Mouse (Mus musculus): ENCODE data around the gene Nfia. TPM values are rescaled to one million over a fixed set of nuclear protein-coding genes. Genes with fewer than 3 reads are reported as not detected.

Nfia gene
- total and polyA plus RNA-seq, 3 experiments = 0.96 to 25.1 (median 1.3) TPM

- Histone ChIP-seq H3K4me3 (ENCODE audit: low read depth, low read length) (no peak overlapping the region), H3K27me3 (ENCODE audit: insufficient read depth, low read length) (no peaks in the 10 kb centered on the region), H3K4me1 (ENCODE audit: insufficient read depth, low read depth, low read length) (no peaks in the 10 kb centered on the region), H3K9me3 (replicated peaks) (peaks cover 31% of the 10 kb centered on the region), H3K36me3 (replicated peaks) (peaks cover 17% of the 10 kb centered on the region)
- no peak for TF ChIP-seq CTCF (IDR thresholded peaks at IDR 0.05; ENCODE audit: low read depth, low read length)
- TF ChIP-seq POLR2AphosphoS5 (IDR thresholded peaks at IDR 0.05; ENCODE audit: insufficient replicate concordance, low read depth, low read length) = no peak
- TF ChIP-seq TAL1 (conservative IDR thresholded peaks at IDR 0.05; ENCODE audit: low read depth, low read length) = no peak
- no peak for ATAC-seq (ENCODE audit: extremely low read depth, insufficient number of reproducible peaks, low FRiP score, poor library complexity, severe bottlenecking)
- no peak for DNase-seq (ENCODE audit: low spot score)
Measured at GRCm38 (mm10) chr4:97991880-97992279, 219.3 kb downstream of the Nfia start.

GRCm38 (mm10) chr4:97995911-97996712 lies 223.6 kb downstream of the Nfia start:
- ATAC-seq (ENCODE audit: extremely low read depth, insufficient number of reproducible peaks, low FRiP score, poor library complexity, severe bottlenecking) (no peak), DNase-seq (ENCODE audit: low spot score) (no peak)
- TF ChIP-seq POLR2AphosphoS5 (IDR thresholded peaks at IDR 0.05; ENCODE audit: insufficient replicate concordance, low read depth, low read length) = no peak
- no peak for TF ChIP-seq TAL1 (conservative IDR thresholded peaks at IDR 0.05; ENCODE audit: low read depth, low read length)
- TF ChIP-seq GATA2 (IDR thresholded peaks at IDR 0.05; ENCODE audit: borderline replicate concordance, low read depth, low read length) = no peak
- no peak for TF ChIP-seq GATA1 (IDR thresholded peaks at IDR 0.05; ENCODE audit: borderline replicate concordance, low read length)
- no peak for TF ChIP-seq CTCF (IDR thresholded peaks at IDR 0.05; ENCODE audit: low read depth, low read length)
- no peaks in the 10 kb centered on the region for H3K27me3 ChIP-seq (ENCODE audit: insufficient read depth, low read length)
- H3K4me1 ChIP-seq (ENCODE audit: insufficient read depth, low read depth, low read length) = no peaks in the 10 kb centered on the region
- H3K36me3 ChIP-seq (replicated peaks) = peaks cover 8% of the 10 kb centered on the region
- H3K9me3 ChIP-seq (replicated peaks) = peaks cover 23% of the 10 kb centered on the region
- H3K4me3 ChIP-seq (ENCODE audit: low read depth, low read length) = no peak overlapping the region

DNA sequence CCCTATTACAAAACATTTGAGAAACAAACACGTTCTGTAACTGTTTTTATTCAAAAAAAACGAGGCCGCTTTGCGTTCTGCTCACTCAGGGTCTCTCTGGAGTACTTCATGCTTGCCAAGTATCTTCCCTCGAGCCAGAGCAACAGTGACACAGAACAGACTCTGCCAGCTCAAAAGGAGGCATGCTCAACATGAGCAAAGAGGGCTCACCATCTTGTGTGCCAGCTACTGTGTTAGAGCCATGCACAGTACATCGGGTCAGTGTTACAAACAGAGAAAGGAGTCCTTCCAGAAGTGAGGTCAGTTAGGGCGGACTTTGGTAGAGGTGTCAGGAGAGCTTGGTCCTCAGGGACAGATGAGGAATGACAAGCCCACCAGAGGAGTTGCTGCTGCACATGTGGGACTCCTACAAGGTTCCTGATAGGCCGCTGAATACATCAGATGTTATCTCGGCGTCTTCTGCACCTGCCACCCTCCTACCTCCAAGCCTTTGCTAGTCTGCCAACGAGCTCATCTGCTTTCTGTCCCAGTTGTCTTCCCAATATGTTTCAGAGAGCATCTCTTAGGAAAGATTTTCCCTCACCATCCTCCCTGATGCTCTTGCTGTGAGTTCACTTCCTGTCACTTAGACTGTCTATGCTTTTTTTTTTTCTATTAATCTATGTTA lies 224.8 kb downstream of the Nfia start:
- Histone ChIP-seq H3K36me3 (replicated peaks) (peaks cover 17% of the 10 kb centered on the region), H3K4me3 (ENCODE audit: low read depth, low read length) (no peak overlapping the region), H3K9me3 (replicated peaks) (peaks cover 28% of the 10 kb centered on the region), H3K4me1 (ENCODE audit: insufficient read depth, low read depth, low read length) (no peaks in the 10 kb centered on the region), H3K27me3 (ENCODE audit: insufficient read depth, low read length) (no peaks in the 10 kb centered on the region)
- ATAC-seq (ENCODE audit: extremely low read depth, insufficient number of reproducible peaks, low FRiP score, poor library complexity, severe bottlenecking) (no peak), DNase-seq (ENCODE audit: low spot score) (no peak)
- TF ChIP-seq GATA1 (IDR thresholded peaks at IDR 0.05; ENCODE audit: borderline replicate concordance, low read length) (no peak), POLR2AphosphoS5 (IDR thresholded peaks at IDR 0.05; ENCODE audit: insufficient replicate concordance, low read depth, low read length) (no peak), CTCF (IDR thresholded peaks at IDR 0.05; ENCODE audit: low read depth, low read length) (no peak), GATA2 (IDR thresholded peaks at IDR 0.05; ENCODE audit: borderline replicate concordance, low read depth, low read length) (no peak), TAL1 (conservative IDR thresholded peaks at IDR 0.05; ENCODE audit: low read depth, low read length) (no peak)

DNA sequence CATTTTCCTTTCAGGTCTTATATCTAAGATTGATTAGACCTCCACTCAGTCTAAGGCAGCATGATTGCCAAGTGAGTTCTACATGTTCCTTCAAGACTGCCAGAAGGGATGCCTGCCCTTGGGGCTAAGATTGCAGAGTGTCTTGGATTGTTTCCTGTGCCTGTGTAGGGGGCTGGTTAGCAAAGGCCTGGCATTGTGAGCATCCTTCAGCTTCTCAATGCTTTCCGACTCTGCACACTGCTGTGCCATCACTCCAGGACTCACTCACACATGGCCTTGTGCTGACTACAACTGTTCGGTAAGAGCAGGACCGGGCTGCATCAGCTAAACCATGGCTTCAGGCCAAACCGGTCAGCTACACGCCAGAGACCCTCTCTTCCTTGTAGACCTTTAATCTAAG lies 229.7 kb downstream of the Nfia start:
- H3K4me3 ChIP-seq (ENCODE audit: low read depth, low read length) = no peak overlapping the region
- no peaks in the 10 kb centered on the region for H3K27me3 ChIP-seq (ENCODE audit: insufficient read depth, low read length)
- H3K4me1 ChIP-seq (ENCODE audit: insufficient read depth, low read depth, low read length) = no peaks in the 10 kb centered on the region
- TF ChIP-seq CTCF (IDR thresholded peaks at IDR 0.05; ENCODE audit: low read depth, low read length) (no peak), GATA1 (IDR thresholded peaks at IDR 0.05; ENCODE audit: borderline replicate concordance, low read length) (no peak), POLR2AphosphoS5 (IDR thresholded peaks at IDR 0.05; ENCODE audit: insufficient replicate concordance, low read depth, low read length) (no peak), GATA2 (IDR thresholded peaks at IDR 0.05; ENCODE audit: borderline replicate concordance, low read depth, low read length) (no peak), TAL1 (conservative IDR thresholded peaks at IDR 0.05; ENCODE audit: low read depth, low read length) (no peak)
- DNase-seq (ENCODE audit: low spot score) (no peak), ATAC-seq (ENCODE audit: extremely low read depth, insufficient number of reproducible peaks, low FRiP score, poor library complexity, severe bottlenecking) (no peak)
- H3K9me3 ChIP-seq (replicated peaks) = peaks cover 41% of the 10 kb centered on the region
- H3K36me3 ChIP-seq (replicated peaks) = peaks cover 37% of the 10 kb centered on the region

- H3K27me3 ChIP-seq (ENCODE audit: insufficient read depth, low read length) = no peaks in the 10 kb centered on the region
- ATAC-seq (ENCODE audit: extremely low read depth, insufficient number of reproducible peaks, low FRiP score, poor library complexity, severe bottlenecking) = no peak
- peaks cover 34% of the 10 kb centered on the region for H3K9me3 ChIP-seq (replicated peaks)
- no peak for TF ChIP-seq TAL1 (conservative IDR thresholded peaks at IDR 0.05; ENCODE audit: low read depth, low read length)
- TF ChIP-seq CTCF (IDR thresholded peaks at IDR 0.05; ENCODE audit: low read depth, low read length) = no peak
- TF ChIP-seq POLR2AphosphoS5 (IDR thresholded peaks at IDR 0.05; ENCODE audit: insufficient replicate concordance, low read depth, low read length) = no peak
- TF ChIP-seq GATA2 (IDR thresholded peaks at IDR 0.05; ENCODE audit: borderline replicate concordance, low read depth, low read length) = no peak
- no peak for TF ChIP-seq GATA1 (IDR thresholded peaks at IDR 0.05; ENCODE audit: borderline replicate concordance, low read length)
- H3K4me1 ChIP-seq (ENCODE audit: insufficient read depth, low read depth, low read length) = no peaks in the 10 kb centered on the region
- H3K4me3 ChIP-seq (ENCODE audit: low read depth, low read length) = no peak overlapping the region
- DNase-seq (ENCODE audit: low spot score) = no peak
- peaks cover 39% of the 10 kb centered on the region for H3K36me3 ChIP-seq (replicated peaks)
Measured at GRCm38 (mm10) chr4:98003323-98004107, 231.0 kb downstream of the Nfia start.

Measured in G1E (cell line).